ENCODE assay signal across 1 mouse cellular context in genomic region chr16:55971735-55972615, GRCm38 (mm10).
TF ChIP-seq lines count a peak whose summit lies in the region.

No protein-coding gene starts in this region.

TF ChIP-seq in CH12.LX, 34 proteins besides CTCF, POLR2A, EP300 and RAD21 (continued from another document):
- no peak; the same call in 1 of the 2 replicates for TF ChIP-seq HCFC1 (IDR thresholded peaks at IDR 0.05; ENCODE audit: low read depth, low read length)
- TF ChIP-seq ELF1 (IDR thresholded peaks at IDR 0.05; ENCODE audit: low read depth, low read length): no peak
- 0 out of 2 replicates have a peak, but pooled peaks have one; percentile 67 for TF ChIP-seq CHD1 (IDR thresholded peaks at IDR 0.05; ENCODE audit: low read depth, low read length)
- no peak for TF ChIP-seq CHD2 (IDR thresholded peaks at IDR 0.05; ENCODE audit: low read length)
- TF ChIP-seq POLR2AphosphoS2 (IDR thresholded peaks at IDR 0.05; ENCODE audit: low read depth, low read length): peak; percentile 87
- TF ChIP-seq MAFK (IDR thresholded peaks at IDR 0.05; ENCODE audit: insufficient replicate concordance, low read length): no peak
- TF ChIP-seq SIN3A (IDR thresholded peaks at IDR 0.05; ENCODE audit: low read length): peak; percentile 68; the same call in 1 of the 2 replicates
- TF ChIP-seq MYC (IDR thresholded peaks at IDR 0.05; ENCODE audit: low read depth, low read length): peak; percentile 93
